Mouse (Mus musculus): Measurements from ENCODE around the gene C130050O18Rik. TPM values are rescaled to one million over a fixed set of nuclear protein-coding genes. Genes with fewer than 3 reads are reported as not detected.
A peak's percentile ranks its signal among the peaks of the same experiment; 100 is the strongest.

The C130050O18Rik gene
- total and polyA plus RNA-seq, 2 experiments from 2014 or later = 0.34 TPM; not detected in 1

DNA sequence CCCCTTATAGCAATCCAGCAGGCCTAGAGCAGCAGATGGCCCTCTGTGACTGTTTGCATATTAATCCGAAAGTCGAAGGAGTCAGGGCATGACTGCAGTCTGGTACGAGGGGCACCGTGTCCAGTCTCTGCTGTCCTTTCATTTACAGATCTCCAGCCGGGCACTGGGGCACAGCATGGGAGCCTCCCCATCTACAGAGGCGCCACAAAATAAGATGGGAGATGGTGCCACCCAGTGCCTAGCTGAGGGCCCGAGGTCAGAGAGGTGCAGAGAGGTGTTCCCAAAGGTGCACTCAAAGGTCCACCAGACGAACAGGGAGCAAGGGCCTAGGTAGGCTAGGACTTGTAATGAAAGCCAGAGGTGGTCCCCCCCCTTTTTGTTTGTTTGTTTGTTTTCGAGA is 21.8 kb upstream of the C130050O18Rik start:
- 0 out of 2 replicates have a peak overlapping the region, but pooled peaks have one; percentile 14 for H3K9ac ChIP-seq (replicated peaks; ENCODE audit: low read length)
- H3K36me3 ChIP-seq (ENCODE audit: insufficient read depth, low read length) = no peaks in the 10 kb centered on the region
- H3K4me1 ChIP-seq (ENCODE audit: insufficient read depth, low read length) = peaks cover 33% of the 10 kb centered on the region
- no peaks in the 10 kb centered on the region for H3K9me3 ChIP-seq (ENCODE audit: low read length)
- ATAC-seq (no peak), DNase-seq (ENCODE audit: low spot score) (no peak)
- H3K27me3 ChIP-seq (ENCODE audit: insufficient read depth, low read length) = no peaks in the 10 kb centered on the region
- H3K4me2 ChIP-seq (ENCODE audit: low read depth, low read length) = no peak overlapping the region
- 62% methylated on average over 9 of the region's 9 CpGs for WGBS
- no peak overlapping the region for H3K4me3 ChIP-seq (ENCODE audit: low read length)
- TF ChIP-seq CTCF (IDR thresholded peaks at IDR 0.05; ENCODE audit: low read depth) = no peak
- peak overlapping the region; percentile 75 for H3K27ac ChIP-seq

DNA sequence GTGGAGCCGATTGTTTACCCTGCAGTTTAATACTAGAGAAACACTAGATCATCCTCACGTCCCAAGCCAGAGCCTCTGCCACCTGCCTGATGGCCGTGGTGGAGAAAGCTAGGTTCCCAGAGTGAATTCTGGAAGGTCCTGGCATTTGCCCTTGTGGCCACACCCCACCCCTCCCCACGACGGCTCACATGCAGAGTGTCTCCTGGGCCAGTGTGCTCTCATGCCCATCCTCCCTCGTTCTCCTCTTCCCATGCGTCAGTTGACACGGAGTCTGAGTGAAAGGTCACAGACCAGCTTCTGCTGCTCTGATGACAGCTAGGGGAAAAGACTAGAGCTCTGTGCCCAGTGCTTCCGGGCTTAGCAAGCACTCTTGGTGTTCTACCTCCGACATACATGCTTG is 20.5 kb upstream of the C130050O18Rik start:
- Histone ChIP-seq H3K4me3 (ENCODE audit: low read length) (no peak overlapping the region), H3K36me3 (ENCODE audit: insufficient read depth, low read length) (no peaks in the 10 kb centered on the region), H3K4me2 (ENCODE audit: low read depth, low read length) (no peak overlapping the region), H3K9ac (replicated peaks; ENCODE audit: low read length) (no peak overlapping the region), H3K27ac (no peak overlapping the region), H3K27me3 (ENCODE audit: insufficient read depth, low read length) (no peaks in the 10 kb centered on the region), H3K4me1 (ENCODE audit: insufficient read depth, low read length) (peaks cover 38% of the 10 kb centered on the region), H3K9me3 (ENCODE audit: low read length) (no peaks in the 10 kb centered on the region)
- TF ChIP-seq CTCF (IDR thresholded peaks at IDR 0.05; ENCODE audit: low read depth) = no peak
- WGBS = 71% methylated on average over 10 of the region's 10 CpGs
- DNase-seq (ENCODE audit: low spot score) = no peak
- no peak for ATAC-seq

DNA sequence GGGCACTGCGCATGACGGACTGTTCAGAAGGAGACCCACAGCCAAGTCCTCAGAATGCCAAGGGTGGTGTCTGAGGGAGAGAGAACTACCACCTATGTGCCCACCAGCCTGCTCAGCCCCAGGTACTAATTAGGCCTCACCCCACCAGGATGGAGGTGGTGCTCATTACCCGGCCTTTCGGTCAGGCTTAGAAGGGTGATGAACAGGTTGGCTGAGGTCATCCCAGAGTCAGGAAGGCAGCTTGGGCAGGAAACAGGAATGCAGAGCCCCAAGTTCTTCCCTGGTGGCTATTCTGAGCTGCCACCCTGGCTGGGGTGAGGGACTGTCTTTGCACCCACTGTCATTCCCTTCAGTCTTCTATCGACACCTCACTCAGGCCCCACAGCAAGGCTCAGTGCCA is 19.0 kb upstream of the C130050O18Rik start:
- H3K27ac ChIP-seq = no peak overlapping the region
- peaks cover 39% of the 10 kb centered on the region for H3K4me1 ChIP-seq (ENCODE audit: insufficient read depth, low read length)
- H3K27me3 ChIP-seq (ENCODE audit: insufficient read depth, low read length) = no peaks in the 10 kb centered on the region
- no peak for ATAC-seq
- H3K4me2 ChIP-seq (ENCODE audit: low read depth, low read length) = no peak overlapping the region
- H3K9ac ChIP-seq (replicated peaks; ENCODE audit: low read length) = no peak overlapping the region
- TF ChIP-seq CTCF (IDR thresholded peaks at IDR 0.05; ENCODE audit: low read depth) = no peak
- no peaks in the 10 kb centered on the region for H3K36me3 ChIP-seq (ENCODE audit: insufficient read depth, low read length)
- H3K4me3 ChIP-seq (ENCODE audit: low read length) = no peak overlapping the region
- whole genome bisulfite sequencing = 91% methylated on average over 5 of the region's 5 CpGs
- no peak for DNase-seq (ENCODE audit: low spot score)
- H3K9me3 ChIP-seq (ENCODE audit: low read length) = no peaks in the 10 kb centered on the region

DNA sequence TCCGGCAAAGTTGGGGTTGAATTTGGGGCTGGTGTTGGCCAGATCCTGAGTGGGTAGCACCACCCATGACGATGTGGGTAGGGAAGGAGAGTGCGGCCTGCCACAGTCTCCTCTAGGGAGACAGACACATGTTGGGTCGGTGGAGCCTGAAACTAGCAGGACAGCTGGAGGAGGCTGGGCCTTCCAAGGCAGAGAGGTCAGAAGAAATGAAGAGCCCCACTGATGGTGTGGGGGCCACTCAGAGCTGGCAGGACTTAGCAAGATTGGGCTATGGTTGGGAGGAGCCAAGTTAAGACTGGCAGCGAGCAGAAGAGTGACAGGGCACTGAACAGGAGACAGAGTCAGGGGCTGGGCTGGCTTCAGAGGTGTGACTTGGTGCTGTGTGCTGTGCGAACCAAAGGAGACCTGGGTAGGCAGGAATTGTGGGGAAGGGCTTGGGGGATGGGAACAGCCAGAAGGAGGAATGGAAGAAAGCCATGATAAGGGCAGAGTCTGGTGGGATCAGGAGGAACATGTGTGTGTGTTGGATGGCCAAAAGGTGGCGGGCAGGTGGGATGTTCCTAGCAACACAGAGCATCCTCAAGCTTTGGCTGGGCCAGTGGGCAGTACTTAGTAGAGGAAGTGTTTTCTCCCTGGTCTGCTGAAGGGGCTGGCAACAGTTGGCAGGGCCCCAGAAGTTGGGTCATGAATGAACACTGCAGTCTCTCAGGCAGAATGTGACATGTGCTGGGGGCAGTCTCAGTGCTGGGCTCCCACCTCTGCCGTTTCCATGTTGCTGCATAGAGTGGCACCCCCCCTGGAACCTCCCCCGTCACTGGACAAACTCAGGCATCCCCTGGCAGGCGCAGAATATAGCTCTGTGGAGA is 17.5 kb upstream of the C130050O18Rik start:
- Histone ChIP-seq H3K9me3 (ENCODE audit: low read length) (no peaks in the 10 kb centered on the region), H3K4me2 (ENCODE audit: low read depth, low read length) (no peak overlapping the region), H3K4me3 (ENCODE audit: low read length) (no peak overlapping the region), H3K27me3 (ENCODE audit: insufficient read depth, low read length) (no peaks in the 10 kb centered on the region), H3K4me1 (ENCODE audit: insufficient read depth, low read length) (peaks cover 32% of the 10 kb centered on the region), H3K27ac (peak overlapping the region; percentile 82), H3K36me3 (ENCODE audit: insufficient read depth, low read length) (no peaks in the 10 kb centered on the region), H3K9ac (replicated peaks; ENCODE audit: low read length) (no peak overlapping the region)
- DNase-seq (ENCODE audit: low spot score) (peak; percentile 71), ATAC-seq (no peak; the same call in 1 of the 2 replicates)
- WGBS = 71% methylated on average over 10 of the region's 10 CpGs
- no peak for TF ChIP-seq CTCF (IDR thresholded peaks at IDR 0.05; ENCODE audit: low read depth)

DNA sequence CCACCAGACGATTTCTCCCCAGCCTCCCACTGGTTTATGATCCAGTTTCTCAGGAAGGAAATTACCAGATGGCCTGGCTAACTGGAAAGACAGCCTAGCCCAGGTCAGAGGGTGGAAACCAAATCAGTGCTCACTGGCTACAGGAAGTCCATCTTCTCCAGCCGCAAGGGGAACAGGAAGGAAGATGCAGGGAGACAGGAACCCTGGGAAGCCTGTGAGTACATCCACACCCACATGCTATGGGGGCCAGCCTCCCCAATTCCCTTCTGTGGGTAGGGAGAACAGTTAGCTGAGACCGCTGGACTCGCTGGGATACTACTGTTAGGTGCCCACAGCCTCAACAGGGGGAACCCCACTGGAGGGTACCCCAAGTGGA is 16.9 kb upstream of the C130050O18Rik start:
- no peak overlapping the region for H3K4me3 ChIP-seq (ENCODE audit: low read length)
- peaks cover 26% of the 10 kb centered on the region for H3K4me1 ChIP-seq (ENCODE audit: insufficient read depth, low read length)
- H3K36me3 ChIP-seq (ENCODE audit: insufficient read depth, low read length) = no peaks in the 10 kb centered on the region
- TF ChIP-seq CTCF (IDR thresholded peaks at IDR 0.05; ENCODE audit: low read depth) = no peak
- DNase-seq (ENCODE audit: low spot score) = no peak
- 65% methylated on average over 4 of the region's 4 CpGs for WGBS
- no peaks in the 10 kb centered on the region for H3K27me3 ChIP-seq (ENCODE audit: insufficient read depth, low read length)
- no peak overlapping the region for H3K4me2 ChIP-seq (ENCODE audit: low read depth, low read length)
- peak overlapping the region; percentile 82 for H3K27ac ChIP-seq
- ATAC-seq = no peak
- H3K9ac ChIP-seq (replicated peaks; ENCODE audit: low read length) = no peak overlapping the region
- no peaks in the 10 kb centered on the region for H3K9me3 ChIP-seq (ENCODE audit: low read length)

DNA sequence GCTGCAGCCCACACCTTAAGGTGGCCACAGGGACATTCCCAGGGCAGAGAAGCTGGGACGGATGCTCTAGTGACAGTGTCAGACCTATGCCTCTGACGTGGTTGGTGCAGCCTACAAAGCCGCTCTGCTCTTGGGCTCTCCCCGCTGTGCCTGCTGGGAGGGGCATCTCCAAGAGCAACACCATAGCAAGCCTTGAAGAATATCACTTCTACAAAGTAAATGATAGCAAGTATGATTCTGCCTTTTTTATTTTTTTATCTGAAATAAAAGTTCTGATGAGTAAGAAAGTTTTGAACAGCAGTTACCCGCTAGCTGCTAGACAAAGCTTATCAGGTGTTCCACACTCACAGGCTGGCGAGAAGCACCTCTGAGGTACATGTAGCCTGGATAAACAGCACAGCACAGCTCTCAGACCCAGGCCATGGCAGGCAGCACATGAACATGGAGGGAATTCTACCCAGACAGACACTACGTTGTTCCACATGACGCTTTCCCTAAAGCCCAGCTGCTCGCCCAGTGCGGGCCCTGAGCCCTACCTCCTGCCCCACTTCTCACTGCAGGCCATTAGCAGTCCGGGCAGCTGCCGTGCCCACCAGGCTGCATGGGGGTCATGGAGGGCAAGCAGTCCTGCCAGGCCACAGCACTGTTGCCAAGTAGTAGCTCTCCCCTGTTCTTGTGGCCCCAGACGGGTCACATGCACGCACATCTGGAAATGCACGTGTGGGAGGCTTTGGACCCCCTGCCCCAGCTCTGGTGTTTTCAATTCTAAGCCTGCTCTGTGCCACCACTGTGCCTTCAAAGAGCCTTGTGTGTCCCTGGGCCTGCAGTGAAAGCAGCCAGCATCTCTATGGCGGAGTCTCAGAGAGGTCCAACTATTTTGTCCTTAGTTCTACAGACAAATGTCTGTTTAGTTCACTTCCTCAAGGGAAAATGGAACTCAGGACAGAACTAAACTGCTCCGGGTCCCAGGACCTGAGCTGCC is 16.1 kb upstream of the C130050O18Rik start:
- no peak for TF ChIP-seq CTCF (IDR thresholded peaks at IDR 0.05; ENCODE audit: low read depth)
- ATAC-seq (peak; percentile 87), DNase-seq (ENCODE audit: low spot score) (peak; percentile 63)
- WGBS = 44% methylated on average over 17 of the region's 17 CpGs
- H3K36me3 ChIP-seq (ENCODE audit: insufficient read depth, low read length) = no peaks in the 10 kb centered on the region
- H3K27ac ChIP-seq = peak overlapping the region; percentile 82
- H3K9me3 ChIP-seq (ENCODE audit: low read length) = no peaks in the 10 kb centered on the region
- H3K9ac ChIP-seq (replicated peaks; ENCODE audit: low read length) = no peak overlapping the region
- H3K27me3 ChIP-seq (ENCODE audit: insufficient read depth, low read length) = no peaks in the 10 kb centered on the region
- H3K4me3 ChIP-seq (ENCODE audit: low read length) = no peak overlapping the region
- H3K4me2 ChIP-seq (ENCODE audit: low read depth, low read length) = no peak overlapping the region
- H3K4me1 ChIP-seq (ENCODE audit: insufficient read depth, low read length) = peaks cover 25% of the 10 kb centered on the region
